Comparison of ENCODE assay signal across 24 mouse cellular contexts in the genomic region with DNA sequence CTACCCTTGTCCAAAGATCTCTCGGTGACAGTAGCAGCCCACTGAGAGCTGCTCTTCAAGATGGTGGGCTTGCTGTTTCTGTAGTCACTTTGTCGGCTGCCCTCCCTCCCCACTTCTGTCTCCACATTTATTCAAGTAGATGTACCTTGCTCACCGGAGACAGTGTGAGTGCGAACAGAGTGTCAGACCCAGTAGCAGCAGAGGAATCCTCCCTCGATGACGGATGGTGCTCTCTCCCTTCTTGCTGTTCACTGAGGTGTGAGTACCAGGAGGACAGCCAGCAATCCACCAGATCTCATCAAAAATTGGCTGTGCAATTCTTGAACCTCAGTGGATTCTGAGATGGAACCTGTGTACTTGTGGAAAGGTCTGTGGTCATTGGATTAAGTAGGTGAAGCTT. TPM values are rescaled to one million over a fixed set of nuclear protein-coding genes. Genes with fewer than 3 reads are reported as not detected.
A peak's percentile ranks its signal among the peaks of the same experiment; 100 is the strongest.
DNase-seq lines count a peak whose midpoint lies in the region; ATAC-seq lines count a peak whose summit lies in the region.
"Had no signal": no experiment of that assay in that cellular context is flagged by ENCODE, and none has a peak within 500 bp of the region (broad histone marks: within the 10 kb centered on the region; RNA-seq: fewer than 3 reads in every experiment).

No protein-coding gene starts in this region.

- 0 out of 2 replicates have a peak overlapping the region, but pooled peaks have one; percentile 13 for H3K4me2 ChIP-seq in forebrain, embryonic 13.5 days
- H3K4me2 ChIP-seq in forebrain, embryonic 11.5 days (ENCODE audit: low read depth, low read length, severe bottlenecking) = no peak overlapping the region
- peak overlapping the region; percentile 89; the same call in 1 of the 2 replicates for H3K4me2 ChIP-seq in hindbrain, embryonic 14.5 days (replicated peaks)
- 0 out of 2 replicates have a peak overlapping the region, but pooled peaks have one; percentile 60 for H3K4me2 ChIP-seq in midbrain, embryonic 14.5 days (ENCODE audit: low read length)
- H3K4me2 ChIP-seq in midbrain, embryonic 15.5 days = no peak overlapping the region; the same call in 1 of the 2 replicates
- H3K4me2 ChIP-seq: embryonic facial prominence, embryonic 12.5 days; heart, embryonic 15.5 days; liver, embryonic 15.5 days; lung, embryonic 15.5 days had no signal

- H3K4me1 ChIP-seq in forebrain, embryonic 13.5 days = peaks cover 42% of the 10 kb centered on the region
- H3K4me1 ChIP-seq in forebrain, embryonic 11.5 days (replicated peaks; ENCODE audit: control insufficient read depth, insufficient read depth, low read length) = peaks cover 9% of the 10 kb centered on the region; the same call in 1 of the 2 replicates
- peaks cover 32% of the 10 kb centered on the region for H3K4me1 ChIP-seq in hindbrain, embryonic 14.5 days (replicated peaks; ENCODE audit: control insufficient read depth, insufficient read depth, low read length)
- peaks cover 32% of the 10 kb centered on the region for H3K4me1 ChIP-seq in hindbrain, embryonic 10.5 days (replicated peaks)
- peaks cover 24% of the 10 kb centered on the region for H3K4me1 ChIP-seq in midbrain, embryonic 14.5 days (ENCODE audit: control insufficient read depth, insufficient read depth, low read length)
- peaks cover 41% of the 10 kb centered on the region for H3K4me1 ChIP-seq in midbrain, embryonic 15.5 days

- no peak overlapping the region; the same call in 1 of the 2 replicates for H3K9ac ChIP-seq in forebrain, embryonic 13.5 days
- no peak overlapping the region for H3K9ac ChIP-seq in forebrain, embryonic 11.5 days (ENCODE audit: low read length)
- H3K9ac ChIP-seq in hindbrain, embryonic 14.5 days = no peak overlapping the region
- H3K9ac ChIP-seq in midbrain, embryonic 14.5 days (replicated peaks; ENCODE audit: low read length) = no peak overlapping the region
- no peak overlapping the region for H3K9ac ChIP-seq in midbrain, embryonic 15.5 days
- H3K9ac ChIP-seq: embryonic facial prominence, embryonic 12.5 days; heart, embryonic 15.5 days; liver, embryonic 15.5 days; lung, embryonic 15.5 days had no signal

- no peak for ATAC-seq in forebrain, embryonic 13.5 days
- no peak for ATAC-seq in forebrain, embryonic 11.5 days (replicated peaks; ENCODE audit: low FRiP score)
- ATAC-seq in hindbrain, embryonic 14.5 days (ENCODE audit: low FRiP score) = no peak
- no peak for ATAC-seq in midbrain, embryonic 14.5 days (ENCODE audit: low FRiP score, low TSS enrichment)
- no peak for ATAC-seq in midbrain, embryonic 15.5 days (replicated peaks)
- ATAC-seq: activated CD4-positive, CD25-positive, alpha-beta regulatory T cell, adult 4 months had no signal

- H3K27me3 ChIP-seq in forebrain, embryonic 13.5 days = no peaks in the 10 kb centered on the region
- no peaks in the 10 kb centered on the region for H3K27me3 ChIP-seq in forebrain, embryonic 11.5 days (ENCODE audit: control insufficient read depth, insufficient read depth, low read length)
- H3K27me3 ChIP-seq in hindbrain, embryonic 14.5 days (ENCODE audit: control insufficient read depth, insufficient read depth, low read length) = no peaks in the 10 kb centered on the region
- peaks cover 23% of the 10 kb centered on the region for H3K27me3 ChIP-seq in hindbrain, embryonic 10.5 days (ENCODE audit: insufficient read depth, poor library complexity, severe bottlenecking)
- H3K27me3 ChIP-seq in midbrain, embryonic 14.5 days (ENCODE audit: control insufficient read depth, insufficient read depth, low read length) = no peaks in the 10 kb centered on the region
- no peaks in the 10 kb centered on the region for H3K27me3 ChIP-seq in midbrain, embryonic 15.5 days (replicated peaks)

- peaks cover 48% of the 10 kb centered on the region for H3K36me3 ChIP-seq in forebrain, embryonic 13.5 days (ENCODE audit: poor library complexity, severe bottlenecking)
- no peaks in the 10 kb centered on the region for H3K36me3 ChIP-seq in forebrain, embryonic 11.5 days (ENCODE audit: control insufficient read depth, insufficient read depth, low read length)
- H3K36me3 ChIP-seq in hindbrain, embryonic 14.5 days (replicated peaks; ENCODE audit: control insufficient read depth, insufficient read depth) = peaks cover 46% of the 10 kb centered on the region
- 0 out of 2 replicates have a peak, but pooled peaks cover 7% of the 10 kb centered on the region for H3K36me3 ChIP-seq in hindbrain, embryonic 10.5 days
- peaks cover 39% of the 10 kb centered on the region for H3K36me3 ChIP-seq in midbrain, embryonic 14.5 days (ENCODE audit: control insufficient read depth, insufficient read depth, low read length)
- H3K36me3 ChIP-seq in midbrain, embryonic 15.5 days (replicated peaks) = peaks cover 17% of the 10 kb centered on the region; the same call in 1 of the 2 replicates
- H3K36me3 ChIP-seq: embryonic facial prominence, embryonic 12.5 days; heart, embryonic 15.5 days; limb, embryonic 10.5 days; liver, embryonic 15.5 days; lung, embryonic 15.5 days had no signal

- 78% methylated on average over 6 of the region's 6 CpGs for WGBS in forebrain, embryonic 13.5 days
- WGBS in forebrain, embryonic 11.5 days = 93% methylated on average over 6 of the region's 6 CpGs
- 70% methylated on average over 6 of the region's 6 CpGs for WGBS in hindbrain, embryonic 14.5 days
- 78% methylated on average over 6 of the region's 6 CpGs for WGBS in hindbrain, embryonic 10.5 days
- 61% methylated on average over 6 of the region's 6 CpGs for WGBS in midbrain, embryonic 14.5 days
- WGBS in midbrain, embryonic 15.5 days = 75% methylated on average over 6 of the region's 6 CpGs

- DNase-seq in cerebellum, adult 18-20 months = peak; percentile 40 to 42
- no peak for DNase-seq in cerebellum, postnatal 10 days
- no peak for DNase-seq in forebrain, embryonic 11.5 days (ENCODE audit: low spot score)
- DNase-seq in hindbrain, embryonic 14.5 days (ENCODE audit: low spot score) = no peak
- DNase-seq in hindbrain, embryonic 10.5 days (ENCODE audit: low spot score) = no peak
- no peak for DNase-seq in midbrain, embryonic 14.5 days
- DNase-seq: adrenal gland, adult 8-10 months; gastrocnemius, postnatal 36 days; heart, postnatal 36 days; kidney, adult 2 months; kidney, postnatal 10 days; liver; lung, postnatal 36 days; retina, postnatal 1 day; right cerebral cortex, postnatal 25 days had no signal

- H3K9me3 ChIP-seq in forebrain, embryonic 13.5 days (replicated peaks) = no peaks in the 10 kb centered on the region
- no peaks in the 10 kb centered on the region for H3K9me3 ChIP-seq in forebrain, embryonic 11.5 days (ENCODE audit: control insufficient read depth, low read length)
- H3K9me3 ChIP-seq in hindbrain, embryonic 14.5 days (ENCODE audit: control insufficient read depth, low read length) = no peaks in the 10 kb centered on the region
- no peaks in the 10 kb centered on the region for H3K9me3 ChIP-seq in hindbrain, embryonic 10.5 days
- no peaks in the 10 kb centered on the region for H3K9me3 ChIP-seq in midbrain, embryonic 14.5 days (ENCODE audit: control insufficient read depth, low read length)
- H3K9me3 ChIP-seq in midbrain, embryonic 15.5 days = no peaks in the 10 kb centered on the region
- H3K9me3 ChIP-seq: embryonic facial prominence, embryonic 12.5 days; heart, embryonic 15.5 days; limb, embryonic 10.5 days; liver, embryonic 15.5 days; lung, embryonic 15.5 days had no signal

- no peak overlapping the region for H3K27ac ChIP-seq in forebrain, embryonic 13.5 days
- H3K27ac ChIP-seq in forebrain, embryonic 11.5 days (ENCODE audit: low read depth, low read length) = no peak overlapping the region
- H3K27ac ChIP-seq in hindbrain, embryonic 14.5 days = no peak overlapping the region
- H3K27ac ChIP-seq in hindbrain, embryonic 10.5 days = no peak overlapping the region
- no peak overlapping the region for H3K27ac ChIP-seq in midbrain, embryonic 14.5 days (replicated peaks; ENCODE audit: low read depth, low read length)
- no peak overlapping the region for H3K27ac ChIP-seq in midbrain, embryonic 15.5 days
- H3K27ac ChIP-seq: embryonic facial prominence, embryonic 12.5 days; heart, embryonic 15.5 days; limb, embryonic 10.5 days; liver, embryonic 15.5 days; lung, embryonic 15.5 days had no signal

- H3K4me3 ChIP-seq in forebrain, embryonic 13.5 days = no peak overlapping the region
- no peak overlapping the region for H3K4me3 ChIP-seq in forebrain, embryonic 11.5 days (ENCODE audit: low read depth, low read length)
- H3K4me3 ChIP-seq in hindbrain, embryonic 14.5 days (replicated peaks; ENCODE audit: low read length) = no peak overlapping the region
- no peak overlapping the region for H3K4me3 ChIP-seq in hindbrain, embryonic 10.5 days
- H3K4me3 ChIP-seq in midbrain, embryonic 14.5 days (replicated peaks; ENCODE audit: low read depth, low read length) = no peak overlapping the region
- no peak overlapping the region for H3K4me3 ChIP-seq in midbrain, embryonic 15.5 days
- H3K4me3 ChIP-seq: embryonic facial prominence, embryonic 12.5 days; heart, embryonic 15.5 days; limb, embryonic 10.5 days; liver, embryonic 15.5 days; lung, embryonic 15.5 days; megakaryocyte, embryonic 14.5 days had no signal

RNA-seq across cellular contexts. Expression of gene Gnao1, which starts 6.5 kb away (rescaled TPM):
- polyA plus RNA-seq in forebrain, embryonic 13.5 days (2015; fragmentation: Nextera tagmentation; extraction: Ambion mirVana) = 86.2 and 99.4 TPM in 2 replicates
- polyA plus RNA-seq in forebrain, embryonic 11.5 days (2014; fragmentation: Nextera tagmentation; extraction: Ambion mirVana) = 45.5 and 48.2 TPM in 2 replicates
- 200 and 230 TPM in 2 replicates for polyA plus RNA-seq in hindbrain, embryonic 14.5 days (2014; fragmentation: Nextera tagmentation; extraction: Ambion mirVana)
- polyA plus RNA-seq in hindbrain, embryonic 10.5 days (2016; fragmentation: Nextera tagmentation; extraction: Ambion mirVana) = 16.2 and 32.7 TPM in 2 replicates
- polyA plus RNA-seq in midbrain, embryonic 14.5 days (2014; fragmentation: Nextera tagmentation; extraction: Ambion mirVana) = 179 and 213 TPM in 2 replicates
- 242 and 245 TPM in 2 replicates for polyA plus RNA-seq in midbrain, embryonic 15.5 days (2015; fragmentation: Nextera tagmentation; extraction: Ambion mirVana)

Comparison
In these comparisons a context has a peak if more than half of its experiments do, and no peak if none do; other contexts are left out.
1. DNase-seq: peak in cerebellum, adult 18-20 months (2 of 2); none in cerebellum, postnatal 10 days (0 of 2), forebrain, embryonic 11.5 days (single experiment), hindbrain, embryonic 14.5 days (single experiment), hindbrain, embryonic 10.5 days (single experiment) and midbrain, embryonic 14.5 days (single experiment).
2. H3K4me2 ChIP-seq: peak in forebrain, embryonic 13.5 days (single experiment), hindbrain, embryonic 14.5 days (single experiment) and midbrain, embryonic 14.5 days (single experiment); none in forebrain, embryonic 11.5 days (single experiment) and midbrain, embryonic 15.5 days (single experiment).